Mouse (Mus musculus): Measurements from ENCODE around the gene Rasgef1b. TPM values are rescaled to one million over a fixed set of nuclear protein-coding genes. Genes with fewer than 3 reads are reported as not detected.

The Rasgef1b gene
- total and polyA plus RNA-seq, 3 experiments = 0.17 to 0.26 (median 0.21) TPM

DNA sequence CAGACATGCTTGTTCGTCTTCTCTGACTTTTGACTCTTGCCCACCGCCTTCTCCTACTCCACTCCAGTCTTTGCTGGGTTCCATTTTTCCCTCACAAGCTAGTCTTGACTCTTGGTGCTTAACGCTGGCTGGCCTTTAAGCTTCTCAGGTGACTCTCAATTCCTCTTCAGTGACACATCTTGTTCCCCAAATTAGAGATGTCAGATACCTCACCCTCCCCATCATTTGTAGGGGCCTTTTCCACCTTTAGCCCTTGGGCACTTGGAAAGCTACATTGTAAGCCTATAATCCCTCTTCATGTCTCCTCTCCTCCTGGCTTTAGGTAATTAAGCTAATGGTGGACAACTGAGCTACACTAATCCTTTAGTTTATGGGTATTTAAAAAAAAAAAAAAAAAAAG is 338.6 kb downstream of the Rasgef1b start:
- no peaks in the 10 kb centered on the region for H3K9me3 ChIP-seq (replicated peaks; ENCODE audit: low read length)
- H3K36me3 ChIP-seq (replicated peaks in 1 of 2; ENCODE audit: control insufficient read depth in 1 of 2, insufficient read depth in 1 of 2, low read length in 1 of 2) = no peaks in the 10 kb centered on the region
- H3K4me3 ChIP-seq (replicated peaks in 1 of 3; ENCODE audit: low read depth in 2 of 3, low read length in 2 of 3, poor library complexity in 1 of 3) = no peak overlapping the region
- H3K4me1 ChIP-seq (ENCODE audit: control insufficient read depth in 1 of 2, insufficient read depth in 2 of 2) = peaks cover 0 to 15% of the 10 kb centered on the region in 2 experiments; a peak in 2 of 4 replicates
- in situ Hi-C loops (cut with MboI; ENCODE audit: low pct_ligation_motif_present, low pct_unique_long_range_greater_than_20kb, low sequenced_read_pairs) (no loop called here), dilution Hi-C loops (cut with MboI; ENCODE audit: extremely low pct_ligation_motif_present, extremely low pct_unique_long_range_greater_than_20kb, low sequenced_read_pairs) (no loop called here)
- H3K27me3 ChIP-seq (replicated peaks) = no peaks in the 10 kb centered on the region
- TF ChIP-seq MEF2A (IDR thresholded peaks at IDR 0.05; ENCODE audit: borderline replicate concordance, low read depth, low read length) = no peak
- TF ChIP-seq MAFK (IDR thresholded peaks at IDR 0.05; ENCODE audit: insufficient replicate concordance, low read length) = no peak
- no peak for TF ChIP-seq ZKSCAN1 (IDR thresholded peaks at IDR 0.05; ENCODE audit: borderline replicate concordance, low read depth, low read length)
- no peak for TF ChIP-seq IRF4 (IDR thresholded peaks at IDR 0.05; ENCODE audit: low read depth, low read length)
- TF ChIP-seq MAZ (IDR thresholded peaks at IDR 0.05; ENCODE audit: low read depth, low read length) = no peak
- TF ChIP-seq HCFC1 (IDR thresholded peaks at IDR 0.05; ENCODE audit: low read depth, low read length) = no peak
- no peak for TF ChIP-seq NRF1 (IDR thresholded peaks at IDR 0.05; ENCODE audit: low read depth, low read length)
- no peak for TF ChIP-seq CTCF (conservative IDR thresholded peaks at IDR 0.05 in 1 of 2, IDR thresholded peaks at IDR 0.05 in 1 of 2; ENCODE audit: low read depth in 2 of 2, low read length in 2 of 2)
- TF ChIP-seq RAD21 (IDR thresholded peaks at IDR 0.05; ENCODE audit: low read depth, low read length) = no peak
- no peak for TF ChIP-seq NELFE (IDR thresholded peaks at IDR 0.05; ENCODE audit: low read depth, low read length)
- no peak for TF ChIP-seq TCF12 (IDR thresholded peaks at IDR 0.05; ENCODE audit: low read depth, low read length)
- TF ChIP-seq JUND (conservative IDR thresholded peaks at IDR 0.05; ENCODE audit: low read depth, low read length) = no peak
- TF ChIP-seq PAX5 (IDR thresholded peaks at IDR 0.05; ENCODE audit: low read length) = no peak
- TF ChIP-seq MAX (IDR thresholded peaks at IDR 0.05; ENCODE audit: low read length) = no peak
- no peak for TF ChIP-seq ELF1 (IDR thresholded peaks at IDR 0.05; ENCODE audit: low read depth, low read length)
- TF ChIP-seq KAT2A (IDR thresholded peaks at IDR 0.05; ENCODE audit: insufficient replicate concordance, low read length) = no peak
- no peak for TF ChIP-seq CHD2 (IDR thresholded peaks at IDR 0.05; ENCODE audit: low read length)
- TF ChIP-seq SMC3 (IDR thresholded peaks at IDR 0.05; ENCODE audit: low read depth, low read length) = no peak
- no peak for TF ChIP-seq USF2 (conservative IDR thresholded peaks at IDR 0.05; ENCODE audit: low read depth, low read length)
- no peak for TF ChIP-seq JUN (IDR thresholded peaks at IDR 0.05; ENCODE audit: insufficient read depth, low read depth, low read length)
- no peak for DNase-seq (ENCODE audit: extremely low read depth)
- H3K79me2 ChIP-seq (replicated peaks; ENCODE audit: control insufficient read depth, extremely low read depth, insufficient read depth, poor library complexity, severe bottlenecking) = no peaks in the 10 kb centered on the region
- no peak overlapping the region for H3K9ac ChIP-seq (ENCODE audit: insufficient read depth, low read depth)
- no peak overlapping the region for H3K4me2 ChIP-seq (ENCODE audit: insufficient read depth, low read depth, poor library complexity, severe bottlenecking)
- no peak overlapping the region for H3K27ac ChIP-seq (ENCODE audit: insufficient read depth, low read depth)

- H3K4me2 ChIP-seq (ENCODE audit: insufficient read depth, low read depth, poor library complexity, severe bottlenecking) = no peak overlapping the region
- in situ Hi-C loops (cut with MboI; ENCODE audit: low pct_ligation_motif_present, low pct_unique_long_range_greater_than_20kb, low sequenced_read_pairs) = no loop called here
- peaks cover 0 to 15% of the 10 kb centered on the region in 2 experiments; a peak in 2 of 4 replicates for H3K4me1 ChIP-seq (ENCODE audit: control insufficient read depth in 1 of 2, insufficient read depth in 2 of 2)
- H3K9me3 ChIP-seq (replicated peaks; ENCODE audit: low read length) = no peaks in the 10 kb centered on the region
- no peak overlapping the region for H3K27ac ChIP-seq (ENCODE audit: insufficient read depth, low read depth)
- H3K9ac ChIP-seq (ENCODE audit: insufficient read depth, low read depth) = no peak overlapping the region
- TF ChIP-seq MEF2A (IDR thresholded peaks at IDR 0.05; ENCODE audit: borderline replicate concordance, low read depth, low read length) (no peak), KAT2A (IDR thresholded peaks at IDR 0.05; ENCODE audit: insufficient replicate concordance, low read length) (no peak), IRF4 (IDR thresholded peaks at IDR 0.05; ENCODE audit: low read depth, low read length) (no peak), ZMIZ1 (IDR thresholded peaks at IDR 0.05; ENCODE audit: low read depth, low read length) (no peak), POLR2AphosphoS2 (IDR thresholded peaks at IDR 0.05; ENCODE audit: low read depth, low read length) (no peak), CHD1 (IDR thresholded peaks at IDR 0.05; ENCODE audit: low read depth, low read length) (no peak), HCFC1 (IDR thresholded peaks at IDR 0.05; ENCODE audit: low read depth, low read length) (no peak), EP300 (IDR thresholded peaks at IDR 0.05; ENCODE audit: low read length) (no peak), JUND (conservative IDR thresholded peaks at IDR 0.05; ENCODE audit: low read depth, low read length) (no peak), CTCF (conservative IDR thresholded peaks at IDR 0.05 in 1 of 2, IDR thresholded peaks at IDR 0.05 in 1 of 2; ENCODE audit: low read depth in 2 of 2, low read length in 2 of 2) (no peak), NRF1 (IDR thresholded peaks at IDR 0.05; ENCODE audit: low read depth, low read length) (no peak), MAFK (IDR thresholded peaks at IDR 0.05; ENCODE audit: insufficient replicate concordance, low read length) (no peak), MXI1 (IDR thresholded peaks at IDR 0.05; ENCODE audit: low read depth, low read length) (no peak), ELF1 (IDR thresholded peaks at IDR 0.05; ENCODE audit: low read depth, low read length) (no peak), ETS1 (conservative IDR thresholded peaks at IDR 0.05; ENCODE audit: low read depth, low read length) (no peak), MAX (IDR thresholded peaks at IDR 0.05; ENCODE audit: low read length) (no peak), TCF12 (IDR thresholded peaks at IDR 0.05; ENCODE audit: low read depth, low read length) (no peak), MAZ (IDR thresholded peaks at IDR 0.05; ENCODE audit: low read depth, low read length) (no peak), USF2 (conservative IDR thresholded peaks at IDR 0.05; ENCODE audit: low read depth, low read length) (no peak), CHD2 (IDR thresholded peaks at IDR 0.05; ENCODE audit: low read length) (no peak)
- H3K79me2 ChIP-seq (replicated peaks; ENCODE audit: control insufficient read depth, extremely low read depth, insufficient read depth, poor library complexity, severe bottlenecking) = no peaks in the 10 kb centered on the region
- no peak for DNase-seq (ENCODE audit: extremely low read depth)
- no peaks in the 10 kb centered on the region for H3K27me3 ChIP-seq (replicated peaks)
- dilution Hi-C loops (cut with MboI; ENCODE audit: extremely low pct_ligation_motif_present, extremely low pct_unique_long_range_greater_than_20kb, low sequenced_read_pairs) = no loop called here
- H3K36me3 ChIP-seq (replicated peaks in 1 of 2; ENCODE audit: control insufficient read depth in 1 of 2, insufficient read depth in 1 of 2, low read length in 1 of 2) = no peaks in the 10 kb centered on the region
- no peak overlapping the region for H3K4me3 ChIP-seq (replicated peaks in 1 of 3; ENCODE audit: low read depth in 2 of 3, low read length in 2 of 3, poor library complexity in 1 of 3)
Measured at GRCm38 (mm10) chr5:99388585-99389250, 340.1 kb downstream of the Rasgef1b start.
